Mouse (Mus musculus): ENCODE measurements around the gene Defa23. TPM values are rescaled to one million over a fixed set of nuclear protein-coding genes. Genes with fewer than 3 reads are reported as not detected.
"Not testable (repeated sequence)": the region's sequence is repeated elsewhere in the genome, so short reads cannot be mapped to it uniquely, and the experiment has no call there.

Gene Defa23
- total RNA-seq (2021) = not detected

DNA sequence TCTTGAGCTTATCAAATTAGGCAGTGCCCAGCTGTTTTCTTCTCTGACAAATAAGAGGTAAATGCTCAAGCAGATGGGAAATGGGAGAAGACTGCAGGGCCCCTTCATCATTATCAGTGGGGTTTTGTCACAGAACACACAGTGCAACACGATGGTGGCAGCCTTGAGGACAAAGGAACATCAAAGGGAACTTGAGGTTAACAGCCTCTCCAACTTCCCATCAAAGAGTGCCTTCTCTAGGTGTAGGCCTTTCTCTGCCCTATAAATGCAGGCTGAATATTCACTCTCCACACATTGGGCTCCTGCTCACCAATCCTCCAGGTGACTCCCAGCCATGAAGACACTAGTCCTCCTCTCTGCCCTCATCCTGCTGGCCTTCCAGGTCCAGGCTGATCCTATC lies at the start of gene Defa23:
Gene Defa23, plus strand, starts transcription at position 301 of the 400 bp plus-strand sequence.
- intact Hi-C loops (cut with DNase I) = not testable (repeated sequence)

DNA sequence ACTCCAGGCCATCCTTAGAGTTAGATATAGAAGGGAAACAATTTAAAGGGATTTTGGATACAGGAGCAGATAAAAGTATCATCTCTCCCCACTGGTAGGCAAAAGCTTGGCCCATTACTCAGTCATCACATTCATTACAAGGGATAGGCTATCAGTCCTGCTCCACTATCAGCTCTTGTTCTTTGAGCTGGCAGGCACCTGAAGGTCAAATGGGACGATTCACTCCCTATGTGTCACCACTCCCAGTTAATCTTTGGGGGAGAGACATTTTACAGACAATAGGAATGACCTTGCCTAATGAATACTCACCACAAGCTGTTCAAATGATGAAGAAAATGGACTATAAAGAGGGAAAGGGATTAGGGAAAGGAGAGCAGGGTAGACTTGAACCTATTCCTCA lies 48.0 kb upstream of the Defa23 start:
- intact Hi-C loops (cut with DNase I) = no loop called here
- DNase-seq = no peak

More for the DNA sequence above, at the start of gene Defa23:
- not testable (repeated sequence) for DNase-seq

DNA sequence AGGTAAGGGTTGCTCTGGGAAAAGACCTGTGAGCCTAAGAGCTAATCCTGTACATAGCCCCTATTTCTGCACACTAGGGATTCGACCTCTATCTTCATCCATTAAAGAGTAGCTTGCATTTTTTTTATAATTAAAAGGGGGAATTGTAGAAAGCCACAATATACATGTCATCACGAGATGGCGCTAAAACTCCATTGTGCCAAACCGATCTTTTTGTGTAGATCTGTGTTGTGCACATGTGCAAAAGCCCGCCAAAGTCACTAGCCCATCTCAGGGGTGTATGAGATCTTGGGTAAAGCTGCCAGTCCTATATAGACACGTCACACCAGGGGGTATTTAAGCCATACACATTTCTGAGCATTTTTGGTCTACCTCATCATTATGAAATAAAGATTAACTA lies 46.3 kb upstream of the Defa23 start:
- intact Hi-C loops (cut with DNase I); DNase-seq: not testable (repeated sequence)

DNA sequence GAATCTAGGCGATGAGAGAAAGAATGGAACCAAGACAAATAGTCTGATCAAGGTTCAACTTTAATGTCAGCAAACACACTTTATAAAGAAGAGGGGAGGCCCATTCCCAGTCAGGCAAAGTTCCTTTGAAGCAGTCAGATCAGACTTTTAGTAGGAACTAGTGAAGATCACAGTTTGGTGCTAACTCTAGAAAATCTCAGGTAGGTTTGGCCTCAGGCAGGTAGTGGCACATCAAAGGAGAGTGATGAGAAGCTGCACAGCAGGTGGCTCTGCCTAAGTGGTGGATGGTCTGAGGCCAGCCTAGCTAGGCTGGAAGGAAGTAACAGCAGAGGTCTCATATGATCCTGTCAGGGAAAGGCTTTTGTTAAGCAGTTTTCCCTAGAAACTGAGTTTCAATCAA lies 44.3 kb upstream of the Defa23 start:
- not testable (repeated sequence) for DNase-seq
- intact Hi-C loops (cut with DNase I) = loop anchor here (5.0 kb wide), 1 partner anchor 68 kb away; the partner anchor contains the start of gene AY761185

DNA sequence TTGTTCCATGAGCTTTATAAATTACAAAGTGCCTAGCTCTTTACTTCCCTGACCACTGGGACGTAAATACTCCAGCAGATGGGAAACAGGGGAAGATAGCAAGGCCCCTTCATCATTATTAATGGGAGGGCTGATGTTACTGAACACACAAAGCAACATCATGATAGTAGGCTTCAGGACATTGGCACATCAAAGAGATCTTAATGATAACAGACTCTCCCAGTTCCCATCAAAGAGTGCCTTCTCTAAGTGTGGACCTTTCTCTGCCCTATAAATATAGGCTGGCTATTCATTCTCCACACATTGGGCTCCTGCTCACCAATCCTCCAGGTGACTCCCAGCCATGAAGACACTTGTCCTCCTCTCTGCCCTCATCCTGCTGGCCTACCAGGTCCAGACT lies 29.6 kb upstream of the Defa23 start, which contains the start of gene Defa21:
Gene Defa21, plus strand, starts transcription at position 301 of the 400 bp plus-strand sequence.
- intact Hi-C loops (cut with DNase I) = not testable (repeated sequence)

DNA sequence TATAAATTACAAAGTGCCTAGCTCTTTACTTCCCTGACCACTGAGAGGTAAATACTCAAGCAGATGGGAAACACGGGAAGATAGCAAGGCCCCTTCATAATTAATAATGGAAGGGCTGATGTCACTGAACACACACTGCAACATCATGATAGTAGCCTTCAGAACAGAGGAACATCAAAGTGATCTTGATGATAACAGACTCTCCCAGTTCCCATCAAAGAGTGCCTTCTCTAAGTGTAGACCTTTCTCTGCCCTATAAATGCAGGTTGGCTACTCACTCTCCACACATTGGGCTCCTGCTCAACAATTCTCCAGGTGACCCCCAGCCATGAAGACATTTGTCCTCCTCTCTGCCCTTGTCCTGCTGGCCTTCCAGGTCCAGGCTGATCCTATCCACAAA lies 9.9 kb downstream of the Defa23 start, which contains the start of gene Defa35:
Gene Defa35, plus strand, starts transcription at position 301 of the 400 bp plus-strand sequence.
- DNase-seq; intact Hi-C loops (cut with DNase I): not testable (repeated sequence)

More for the DNA sequence above, 29.6 kb upstream of the Defa23 start, which contains the start of gene Defa21:
- DNase-seq = not testable (repeated sequence)

DNA sequence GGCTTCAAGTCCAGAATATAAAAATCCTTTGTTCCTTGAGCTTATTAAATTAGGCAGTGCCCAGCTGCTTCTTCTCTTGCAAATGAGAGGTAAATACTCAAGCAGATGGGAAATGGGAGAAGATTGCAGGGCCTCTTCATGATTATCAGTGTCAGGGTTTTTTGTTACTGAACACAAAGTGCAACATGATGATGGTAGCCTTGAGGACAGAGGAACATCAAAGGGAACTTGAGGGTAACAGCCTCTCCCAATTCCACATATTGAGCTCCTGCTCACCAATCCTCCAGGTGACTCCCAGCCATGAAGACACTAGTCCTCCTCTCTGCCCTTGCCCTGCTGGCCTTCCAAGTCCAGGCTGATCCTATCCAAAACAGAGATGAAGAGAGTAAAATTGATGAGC lies 29.3 kb downstream of the Defa23 start, which contains the start of gene Defa25:
Gene Defa25, plus strand, starts transcription at position 301 of the 400 bp plus-strand sequence.
- intact Hi-C loops (cut with DNase I); DNase-seq: not testable (repeated sequence)

DNA sequence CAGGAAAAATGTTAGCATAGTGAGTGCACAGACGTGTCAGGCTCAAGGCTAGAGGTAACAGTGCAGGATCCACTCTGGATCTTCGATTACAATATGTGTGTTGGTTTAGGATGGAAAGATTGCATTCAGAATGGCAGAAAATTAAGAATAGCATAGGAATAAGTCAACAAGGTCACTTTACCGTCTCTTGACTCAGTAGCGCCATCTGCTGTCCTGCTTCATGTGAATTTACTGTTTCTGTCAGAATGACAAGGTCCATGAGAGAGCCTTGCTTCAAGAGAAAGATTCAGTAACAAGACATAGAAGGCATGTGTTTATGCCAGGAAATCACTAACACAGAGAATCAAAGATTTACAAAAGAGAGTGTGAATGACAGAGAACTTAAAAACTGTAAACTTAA lies 38.3 kb downstream of the Defa23 start:
- intact Hi-C loops (cut with DNase I) = no loop called here
- DNase-seq = no peak

DNA sequence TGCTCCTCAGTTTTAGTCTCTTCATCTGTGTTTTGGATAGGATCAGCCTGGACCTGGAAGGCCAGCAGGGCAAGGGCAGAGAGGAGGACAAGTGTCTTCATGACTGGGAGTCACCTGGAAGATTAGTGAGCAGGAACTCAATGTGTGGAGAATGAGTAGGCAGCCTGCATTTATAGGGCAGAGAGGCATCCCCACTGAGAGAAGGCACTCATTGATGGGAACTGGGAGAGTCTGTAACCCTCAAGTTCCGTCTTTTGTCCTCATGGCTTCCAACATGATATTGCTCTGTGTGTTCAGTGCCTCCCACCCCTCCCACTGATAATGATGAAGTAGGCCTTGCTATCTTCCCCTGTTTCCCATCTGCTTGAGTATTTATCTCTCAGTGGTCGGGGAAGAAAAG lies 41.1 kb downstream of the Defa23 start, which contains the start of gene Gm14851:
Gene Gm14851, minus strand, starts transcription at position 101 of the 400 bp plus-strand sequence.
- intact Hi-C loops (cut with DNase I); DNase-seq: not testable (repeated sequence)

Other genes starting within 250 kb of the Defa23 start
- gene Defb33, start 162.4 kb upstream of the Defa23 start, total RNA-seq (2021) = not detected
- not detected for gene Gm15056, start 152.4 kb upstream of the Defa23 start, total RNA-seq (2021)
- not detected for gene Gm6040, start 133.0 kb upstream of the Defa23 start, total RNA-seq (2021)
- not detected for gene AY761185, start 110.3 kb upstream of the Defa23 start, total RNA-seq (2021)
- gene Defa21, start 29.5 kb upstream of the Defa23 start, total RNA-seq (2021) = not detected
- not detected for gene Defa35, start 10.0 kb downstream of the Defa23 start, total RNA-seq (2021)
- not detected for gene Defa25, start 29.4 kb downstream of the Defa23 start, total RNA-seq (2021)
- gene Gm14851, start 41.0 kb downstream of the Defa23 start, total RNA-seq (2021) = not detected
- gene Defa30, start 79.6 kb downstream of the Defa23 start, total RNA-seq (2021) = not detected
- not detected for gene Defa22, start 107.2 kb downstream of the Defa23 start, total RNA-seq (2021)
- gene Defa31, start 136.6 kb downstream of the Defa23 start, total RNA-seq (2021) = not detected
- not detected for gene Gm15293, start 146.5 kb downstream of the Defa23 start, total RNA-seq (2021)
- gene Gm15292, start 194.7 kb downstream of the Defa23 start, total RNA-seq (2021) = not detected

Data from left cerebral cortex, postnatal 4 days (tissue).